ENCODE assay signal across 13 mouse cellular contexts in genomic region chr2:59189661-59190185, GRCm38 (mm10). TPM values are rescaled to one million over a fixed set of nuclear protein-coding genes. Genes with fewer than 3 reads are reported as not detected.
DNase-seq lines count a peak whose midpoint lies in the region; ATAC-seq and TF ChIP-seq lines count a peak whose summit lies in the region.
"Had no signal": no experiment of that assay in that cellular context is flagged by ENCODE, and none has a peak within 500 bp of the region (broad histone marks: within the 10 kb centered on the region; RNA-seq: fewer than 3 reads in every experiment).

No protein-coding gene starts in this region.

- ATAC-seq in heart, embryonic 15.5 days (replicated peaks; ENCODE audit: insufficient number of reproducible peaks, insufficient read depth, low FRiP score, low read depth), result no peak
- ATAC-seq in heart, embryonic 11.5 days (replicated peaks; ENCODE audit: insufficient number of reproducible peaks, low FRiP score, low TSS enrichment), result no peak
- no peak for ATAC-seq in lung, embryonic 14.5 days (ENCODE audit: insufficient read depth)
- no peak for ATAC-seq in kidney, embryonic 14.5 days (ENCODE audit: low FRiP score, low TSS enrichment)
- ATAC-seq: activated CD4-positive, CD25-positive, alpha-beta regulatory T cell, adult 4 months; liver, postnatal 0 days had no signal

- no peaks in the 10 kb centered on the region for H3K27me3 ChIP-seq in heart, embryonic 15.5 days
- H3K27me3 ChIP-seq in heart, embryonic 11.5 days (ENCODE audit: control insufficient read depth, insufficient read depth, low read length), result no peaks in the 10 kb centered on the region
- no peaks in the 10 kb centered on the region for H3K27me3 ChIP-seq in lung, embryonic 14.5 days (ENCODE audit: insufficient read depth, low read length)
- H3K27me3 ChIP-seq in kidney, embryonic 14.5 days (ENCODE audit: control insufficient read depth, insufficient read depth, low read length), result no peaks in the 10 kb centered on the region

- no peak for TF ChIP-seq CTCF in lung, embryonic 14.5 days (IDR thresholded peaks at IDR 0.05; ENCODE audit: low read depth)

- no peak overlapping the region for H3K4me3 ChIP-seq in heart, embryonic 15.5 days
- H3K4me3 ChIP-seq in heart, embryonic 11.5 days (ENCODE audit: low read depth, low read length), result no peak overlapping the region
- H3K4me3 ChIP-seq in lung, embryonic 14.5 days (ENCODE audit: low read depth, low read length), result no peak overlapping the region
- no peak overlapping the region for H3K4me3 ChIP-seq in kidney, embryonic 14.5 days (ENCODE audit: low read length)
- H3K4me3 ChIP-seq: embryonic facial prominence, embryonic 10.5 days had no signal

- H3K9me3 ChIP-seq in heart, embryonic 15.5 days (replicated peaks), result no peaks in the 10 kb centered on the region
- H3K9me3 ChIP-seq in heart, embryonic 11.5 days (replicated peaks; ENCODE audit: control insufficient read depth, low read length), result no peaks in the 10 kb centered on the region
- no peaks in the 10 kb centered on the region for H3K9me3 ChIP-seq in lung, embryonic 14.5 days (ENCODE audit: low read depth, low read length)
- H3K9me3 ChIP-seq in kidney, embryonic 14.5 days (ENCODE audit: control insufficient read depth, low read length), result no peaks in the 10 kb centered on the region
- H3K9me3 ChIP-seq: embryonic facial prominence, embryonic 10.5 days had no signal

- H3K4me1 ChIP-seq in heart, embryonic 15.5 days (replicated peaks), result peaks cover 53% of the 10 kb centered on the region
- H3K4me1 ChIP-seq in heart, embryonic 11.5 days (ENCODE audit: control insufficient read depth, insufficient read depth, low read length), result peaks cover 25% of the 10 kb centered on the region
- H3K4me1 ChIP-seq in lung, embryonic 14.5 days (ENCODE audit: insufficient read depth), result peaks cover 3% of the 10 kb centered on the region; the same call in 1 of the 2 replicates
- H3K4me1 ChIP-seq in kidney, embryonic 14.5 days (ENCODE audit: control insufficient read depth, insufficient read depth, low read length), result no peaks in the 10 kb centered on the region

- no peak overlapping the region for H3K4me2 ChIP-seq in heart, embryonic 15.5 days
- no peak overlapping the region for H3K4me2 ChIP-seq in heart, embryonic 11.5 days
- H3K4me2 ChIP-seq in lung, embryonic 14.5 days, result no peak overlapping the region
- H3K4me2 ChIP-seq in kidney, embryonic 14.5 days (replicated peaks; ENCODE audit: low read depth, low read length), result no peak overlapping the region

- H3K27ac ChIP-seq in heart, embryonic 15.5 days, result peak overlapping the region; percentile 51
- no peak overlapping the region for H3K27ac ChIP-seq in heart, embryonic 11.5 days (ENCODE audit: low read depth, low read length)
- H3K27ac ChIP-seq in lung, embryonic 14.5 days (ENCODE audit: low read depth), result no peak overlapping the region; the same call in 1 of the 2 replicates
- peak overlapping the region; percentile 24; the same call in 1 of the 2 replicates for H3K27ac ChIP-seq in kidney, embryonic 14.5 days (ENCODE audit: low read depth, low read length)
- H3K27ac ChIP-seq: embryonic facial prominence, embryonic 10.5 days had no signal

- H3K36me3 ChIP-seq in heart, embryonic 15.5 days, result peaks cover 5% of the 10 kb centered on the region; the same call in 1 of the 2 replicates
- H3K36me3 ChIP-seq in heart, embryonic 11.5 days (ENCODE audit: control insufficient read depth, insufficient read depth, low read length), result peaks cover 3% of the 10 kb centered on the region; the same call in 1 of the 2 replicates
- no peaks in the 10 kb centered on the region for H3K36me3 ChIP-seq in lung, embryonic 14.5 days (ENCODE audit: insufficient read depth)
- H3K36me3 ChIP-seq in kidney, embryonic 14.5 days (ENCODE audit: control insufficient read depth, insufficient read depth, low read length), result no peaks in the 10 kb centered on the region; the same call in 1 of the 2 replicates

- peak; percentile 44 for DNase-seq in lung, embryonic 14.5 days
- no peak for DNase-seq in lung, postnatal 14 days
- DNase-seq in kidney, postnatal 10 days, result peak; percentile 55
- no peak for DNase-seq in ovary, postnatal 14 days (ENCODE audit: low spot score)
- DNase-seq: adrenal gland, postnatal 36 days; cerebellum, adult 11-12 months; gastrocnemius, postnatal 36 days; liver, postnatal 0 days had no signal

- 55% methylated on average over 5 of the region's 5 CpGs for WGBS in heart, embryonic 15.5 days
- WGBS in heart, embryonic 11.5 days (ENCODE audit: insufficient replicate concordance), result 88% methylated on average over 5 of the region's 5 CpGs
- 59% methylated on average over 5 of the region's 5 CpGs for WGBS in lung, embryonic 14.5 days
- WGBS in kidney, embryonic 14.5 days, result 71% methylated on average over 5 of the region's 5 CpGs

- H3K9ac ChIP-seq in heart, embryonic 15.5 days, result no peak overlapping the region
- no peak overlapping the region for H3K9ac ChIP-seq in heart, embryonic 11.5 days (ENCODE audit: low read depth, low read length)
- H3K9ac ChIP-seq in lung, embryonic 14.5 days, result no peak overlapping the region
- H3K9ac ChIP-seq in kidney, embryonic 14.5 days (ENCODE audit: low read depth, low read length), result no peak overlapping the region
- H3K9ac ChIP-seq: liver, postnatal 0 days had no signal

RNA-seq across cellular contexts. Expression of gene Pkp4, which starts 29.1 kb away (rescaled TPM):
- 36.5 and 40.1 TPM in 2 replicates for polyA plus RNA-seq in heart, embryonic 15.5 days (2015; fragmentation: Nextera tagmentation; extraction: Ambion mirVana)
- polyA plus RNA-seq in heart, embryonic 11.5 days (2014; fragmentation: Nextera tagmentation; extraction: Ambion mirVana), result 33.8 and 37.6 TPM in 2 replicates
- 32.4 and 34.8 TPM in 2 replicates for polyA plus RNA-seq in lung, embryonic 14.5 days (2014; fragmentation: Nextera tagmentation; extraction: Ambion mirVana)
- 29.7 and 31.1 TPM in 2 replicates for polyA plus RNA-seq in kidney, embryonic 14.5 days (2014; fragmentation: Nextera tagmentation; extraction: Ambion mirVana)

RNA-seq across cellular contexts. Expression of gene Ccdc148, which starts 29.2 kb away (rescaled TPM):
- 0.94 and 1.2 TPM in 2 replicates for polyA plus RNA-seq in heart, embryonic 15.5 days (2015; fragmentation: Nextera tagmentation; extraction: Ambion mirVana)
- 0.15 and 0.27 TPM in 2 replicates for polyA plus RNA-seq in heart, embryonic 11.5 days (2014; fragmentation: Nextera tagmentation; extraction: Ambion mirVana)
- polyA plus RNA-seq in lung, embryonic 14.5 days (2014; fragmentation: Nextera tagmentation; extraction: Ambion mirVana), result 0.95 and 1.1 TPM in 2 replicates
- polyA plus RNA-seq in kidney, embryonic 14.5 days (2014; fragmentation: Nextera tagmentation; extraction: Ambion mirVana), result 1.0 and 1.2 TPM in 2 replicates

Comparison
In these comparisons a context has a peak if more than half of its experiments do, and no peak if none do; other contexts are left out.
1. H3K27ac ChIP-seq: peak in heart, embryonic 15.5 days (single experiment) and kidney, embryonic 14.5 days (single experiment); none in heart, embryonic 11.5 days (single experiment) and lung, embryonic 14.5 days (single experiment).
2. DNase-seq: peak in lung, embryonic 14.5 days (single experiment) and kidney, postnatal 10 days (single experiment); none in lung, postnatal 14 days (single experiment) and ovary, postnatal 14 days (single experiment).